Mouse (Mus musculus): ENCODE data around the gene Ick. TPM values are rescaled to one million over a fixed set of nuclear protein-coding genes. Genes with fewer than 3 reads are reported as not detected.

The Ick gene
- polyA plus RNA-seq, 1 experiment from 2014 or later = 40.6 TPM

DNA sequence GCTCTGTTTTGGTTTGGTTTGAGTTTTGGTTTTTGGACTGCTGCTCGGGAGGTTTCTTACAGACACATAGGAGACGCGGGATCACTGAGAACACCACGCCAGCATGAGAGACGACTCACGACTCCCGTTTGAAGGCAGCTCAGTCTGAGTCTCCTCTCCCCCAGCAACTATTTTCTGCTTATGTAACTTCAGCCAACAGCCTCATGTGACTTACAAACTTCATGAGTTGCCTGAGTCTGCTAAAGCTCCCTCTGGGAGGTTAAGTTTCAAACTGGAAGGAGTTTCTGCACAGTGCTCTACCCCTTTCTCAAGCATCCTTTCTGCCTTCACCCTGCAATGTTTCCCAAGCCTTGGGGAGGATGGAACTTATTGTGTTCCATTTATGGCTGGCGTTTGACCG is 76.7 kb downstream of the Ick start:
- DNase-seq (ENCODE audit: low spot score) = no peak
- peaks cover 15% of the 10 kb centered on the region for H3K27me3 ChIP-seq (replicated peaks; ENCODE audit: low read depth, poor library complexity, severe bottlenecking)
- WGBS = 90% methylated on average over 9 of the region's 9 CpGs

DNA sequence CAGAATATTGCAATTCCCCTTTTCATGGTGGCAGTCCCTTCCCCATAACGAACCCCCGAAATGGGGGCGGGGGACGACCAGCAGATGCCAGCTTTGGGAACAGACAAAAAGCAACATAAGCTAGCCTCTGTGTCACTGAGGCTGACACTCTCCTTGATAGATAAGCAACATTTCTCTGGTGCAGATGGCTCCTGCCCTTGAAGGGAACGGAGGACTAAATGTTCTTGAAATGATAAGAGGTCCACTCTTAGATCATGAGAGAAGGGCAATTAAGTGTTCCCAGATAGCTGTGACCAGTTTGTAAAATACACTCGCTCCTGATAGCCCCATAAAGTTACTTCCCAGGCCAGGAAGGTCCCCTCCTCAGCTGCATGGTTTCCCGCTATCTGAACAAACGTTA is 79.9 kb downstream of the Ick start:
- H3K4me1 ChIP-seq = peaks cover 43% of the 10 kb centered on the region
- H3K9me3 ChIP-seq = no peaks in the 10 kb centered on the region
- no peak overlapping the region for H3K27ac ChIP-seq (replicated peaks)
- H3K36me3 ChIP-seq (replicated peaks) = no peaks in the 10 kb centered on the region
- no peak for DNase-seq (ENCODE audit: low spot score)
- 84% methylated on average over 8 of the region's 8 CpGs for WGBS
- H3K27me3 ChIP-seq (replicated peaks; ENCODE audit: low read depth, poor library complexity, severe bottlenecking) = peaks cover 18% of the 10 kb centered on the region
- no peak overlapping the region for H3K4me3 ChIP-seq

More for the DNA sequence above, 76.7 kb downstream of the Ick start:
- no peaks in the 10 kb centered on the region for H3K9me3 ChIP-seq
- no peaks in the 10 kb centered on the region for H3K36me3 ChIP-seq (replicated peaks)
- H3K4me3 ChIP-seq = no peak overlapping the region
- H3K27ac ChIP-seq (replicated peaks) = no peak overlapping the region
- peaks cover 12% of the 10 kb centered on the region for H3K4me1 ChIP-seq

DNA sequence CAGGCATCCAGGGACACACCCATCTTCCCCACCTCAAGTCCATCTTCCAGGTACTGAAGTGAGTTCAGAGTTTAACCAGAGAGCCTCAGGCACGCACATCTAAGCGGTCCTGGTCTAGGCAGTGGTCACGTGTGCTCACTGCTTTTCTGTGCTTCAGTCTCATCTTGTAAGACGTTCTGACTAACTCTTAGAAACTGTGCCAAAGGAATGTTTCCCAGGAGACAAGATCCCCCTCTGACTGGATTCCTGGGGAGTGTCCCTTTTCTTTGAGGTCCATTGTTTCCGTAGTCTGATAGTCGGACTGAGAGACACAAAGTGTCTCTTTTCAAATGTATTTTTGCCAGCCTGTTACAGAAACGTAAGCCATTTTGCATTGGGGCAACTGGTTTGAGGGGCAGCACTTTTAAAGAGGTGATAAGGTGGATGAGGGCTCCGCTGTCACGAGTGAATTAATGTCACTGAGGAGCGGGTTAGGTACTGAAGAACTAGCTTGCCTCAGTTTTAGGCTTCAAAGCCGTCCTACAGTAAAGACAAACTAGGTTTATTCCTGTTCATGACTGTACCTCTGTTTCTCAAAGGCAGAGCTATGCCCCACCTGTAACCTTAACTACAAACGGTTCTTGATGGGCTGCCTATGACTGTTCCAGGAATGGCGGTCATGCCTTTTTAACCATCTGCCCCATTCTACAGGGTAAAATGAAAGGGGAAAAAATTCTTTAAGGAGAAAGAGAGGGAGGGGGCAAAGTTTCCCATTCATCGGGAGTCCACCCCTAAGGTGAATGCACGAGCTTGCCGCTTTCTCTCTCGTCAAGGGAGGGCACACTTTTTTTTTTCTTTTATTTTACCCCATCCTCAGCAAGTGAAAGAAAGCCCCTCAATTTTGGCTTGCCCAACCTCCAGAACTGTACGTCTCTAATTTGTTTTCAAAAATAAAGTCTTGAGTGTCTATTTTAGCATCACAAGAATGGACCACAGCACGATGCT is 82.0 kb downstream of the Ick start:
- WGBS = 2% methylated on average over 19 of the region's 19 CpGs
- Histone ChIP-seq H3K9me3 (no peaks in the 10 kb centered on the region), H3K27ac (replicated peaks) (no peak overlapping the region; the same call in 1 of the 2 replicates), H3K27me3 (replicated peaks; ENCODE audit: low read depth, poor library complexity, severe bottlenecking) (peaks cover 18% of the 10 kb centered on the region), H3K4me1 (peaks cover 49% of the 10 kb centered on the region), H3K36me3 (replicated peaks) (no peaks in the 10 kb centered on the region), H3K4me3 (peak overlapping the region; percentile 61)
- DNase-seq (ENCODE audit: low spot score) = no peak

DNA sequence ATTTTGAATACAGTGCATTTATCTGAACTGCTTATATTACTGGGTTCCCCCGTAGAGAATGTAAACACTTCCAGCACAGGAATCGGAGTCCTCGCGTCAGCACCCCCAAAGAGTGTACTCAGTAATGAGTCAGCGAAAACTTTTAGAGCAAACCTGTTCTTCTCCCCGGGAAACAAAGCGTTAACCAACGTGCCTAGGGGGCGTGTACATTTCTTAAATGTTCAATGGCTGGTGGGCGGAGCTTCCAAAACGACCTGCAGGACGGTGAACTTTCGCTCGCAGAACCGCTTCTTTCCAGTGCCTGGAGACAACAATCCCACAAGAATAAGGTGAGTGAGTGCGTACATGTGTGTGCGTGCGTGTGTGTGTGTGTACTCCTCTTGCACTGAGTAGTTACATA is 82.7 kb downstream of the Ick start:
- WGBS = under 1% methylated on average over 18 of the region's 18 CpGs
- Histone ChIP-seq H3K36me3 (replicated peaks) (no peaks in the 10 kb centered on the region), H3K27me3 (replicated peaks; ENCODE audit: low read depth, poor library complexity, severe bottlenecking) (peaks cover 18% of the 10 kb centered on the region), H3K4me1 (peaks cover 49% of the 10 kb centered on the region), H3K4me3 (peak overlapping the region; percentile 61), H3K9me3 (no peaks in the 10 kb centered on the region), H3K27ac (replicated peaks) (peak overlapping the region; percentile 82)
- DNase-seq (ENCODE audit: low spot score) = peak; percentile 87

DNA sequence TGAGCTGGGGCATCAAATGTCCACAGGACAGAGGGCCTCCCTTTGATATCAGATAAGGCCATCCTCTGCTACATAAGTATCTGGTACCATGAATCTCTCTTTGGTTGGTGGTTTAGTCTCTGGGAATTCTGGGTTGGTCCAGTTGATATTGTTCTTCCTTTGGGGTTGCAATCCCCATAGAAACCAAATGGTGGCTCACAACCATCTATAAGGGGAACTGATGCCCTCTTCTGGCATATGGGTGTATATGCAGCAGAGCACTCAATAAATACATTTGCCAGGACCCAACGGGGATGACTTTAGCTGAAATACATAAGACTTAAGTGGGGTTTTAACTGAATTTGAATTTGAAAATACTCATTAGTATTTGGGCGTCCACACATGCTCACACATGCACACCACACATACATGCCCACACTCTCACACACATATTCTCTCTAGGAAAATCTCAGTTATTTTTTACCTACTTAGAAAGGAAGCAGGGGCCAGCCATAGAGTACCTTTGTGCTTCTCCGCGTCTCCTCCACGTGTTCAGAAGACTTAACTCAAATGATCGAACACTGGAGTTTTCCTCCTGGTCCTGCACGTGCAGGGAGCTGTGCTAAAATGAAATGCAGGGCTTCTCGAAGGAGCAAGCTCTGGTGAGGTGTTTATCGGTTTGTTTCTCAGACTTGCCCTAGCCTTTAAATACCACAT is 85.1 kb downstream of the Ick start:
- no peak overlapping the region for H3K27ac ChIP-seq (replicated peaks)
- peaks cover 18% of the 10 kb centered on the region for H3K27me3 ChIP-seq (replicated peaks; ENCODE audit: low read depth, poor library complexity, severe bottlenecking)
- DNase-seq (ENCODE audit: low spot score) = peak; percentile 47
- 51% methylated on average over 9 of the region's 9 CpGs for WGBS
- H3K4me1 ChIP-seq = peaks cover 46% of the 10 kb centered on the region
- peaks cover 15% of the 10 kb centered on the region for H3K36me3 ChIP-seq (replicated peaks)
- peak overlapping the region; percentile 61; the same call in 1 of the 2 replicates for H3K4me3 ChIP-seq
- H3K9me3 ChIP-seq = no peaks in the 10 kb centered on the region

DNA sequence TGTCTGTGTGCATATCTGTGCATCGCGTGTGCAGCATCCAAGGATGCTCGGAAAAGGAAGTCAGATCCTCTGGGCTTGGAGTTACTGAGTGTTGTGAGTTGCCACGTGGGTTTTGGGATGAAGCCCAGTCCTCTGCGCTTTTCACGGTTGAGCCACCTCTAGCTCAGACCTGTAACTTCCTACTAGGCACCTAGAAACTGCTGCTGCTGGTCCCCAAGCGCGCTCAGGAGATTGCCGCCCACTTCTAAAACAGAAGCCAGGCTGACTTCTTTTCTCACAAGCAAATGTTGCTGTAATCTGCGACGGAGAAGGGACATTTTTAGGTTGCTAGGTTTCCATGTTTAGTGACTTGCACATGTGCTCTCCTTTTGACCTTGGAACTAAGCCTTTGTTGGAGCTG is 86.0 kb downstream of the Ick start:
- H3K27ac ChIP-seq (replicated peaks) = no peak overlapping the region
- H3K4me1 ChIP-seq = peaks cover 44% of the 10 kb centered on the region
- no peaks in the 10 kb centered on the region for H3K9me3 ChIP-seq
- no peak overlapping the region for H3K4me3 ChIP-seq
- 86% methylated on average over 11 of the region's 11 CpGs for WGBS
- peaks cover 23% of the 10 kb centered on the region for H3K36me3 ChIP-seq (replicated peaks)
- DNase-seq (ENCODE audit: low spot score) = no peak
- peaks cover 10% of the 10 kb centered on the region for H3K27me3 ChIP-seq (replicated peaks; ENCODE audit: low read depth, poor library complexity, severe bottlenecking)

DNA sequence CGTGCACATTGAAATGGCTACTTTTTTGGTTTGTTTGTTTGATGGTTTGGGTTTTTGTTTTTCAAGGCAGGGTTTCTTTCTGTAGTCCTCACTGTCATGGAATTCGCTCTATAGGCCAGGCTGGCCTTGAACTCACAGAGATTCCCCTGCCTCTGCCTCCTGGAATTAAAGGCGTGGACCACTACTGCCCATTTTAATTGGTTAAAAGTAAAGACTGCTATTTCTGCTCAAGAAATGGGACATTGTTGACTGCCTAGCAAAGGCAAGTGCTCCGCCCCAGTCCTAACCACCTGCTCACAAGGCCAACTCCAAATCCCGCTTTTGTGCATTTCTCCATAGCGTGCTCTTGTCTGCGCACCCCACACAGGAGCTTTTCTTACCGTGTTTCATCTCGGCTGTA is 88.8 kb downstream of the Ick start:
- Histone ChIP-seq H3K4me1 (peaks cover 17% of the 10 kb centered on the region), H3K27ac (replicated peaks) (no peak overlapping the region), H3K27me3 (replicated peaks; ENCODE audit: low read depth, poor library complexity, severe bottlenecking) (no peaks in the 10 kb centered on the region), H3K9me3 (no peaks in the 10 kb centered on the region), H3K4me3 (no peak overlapping the region), H3K36me3 (replicated peaks) (peaks cover 45% of the 10 kb centered on the region)
- no peak for DNase-seq (ENCODE audit: low spot score)
- 96% methylated on average over 9 of the region's 9 CpGs for WGBS

DNA sequence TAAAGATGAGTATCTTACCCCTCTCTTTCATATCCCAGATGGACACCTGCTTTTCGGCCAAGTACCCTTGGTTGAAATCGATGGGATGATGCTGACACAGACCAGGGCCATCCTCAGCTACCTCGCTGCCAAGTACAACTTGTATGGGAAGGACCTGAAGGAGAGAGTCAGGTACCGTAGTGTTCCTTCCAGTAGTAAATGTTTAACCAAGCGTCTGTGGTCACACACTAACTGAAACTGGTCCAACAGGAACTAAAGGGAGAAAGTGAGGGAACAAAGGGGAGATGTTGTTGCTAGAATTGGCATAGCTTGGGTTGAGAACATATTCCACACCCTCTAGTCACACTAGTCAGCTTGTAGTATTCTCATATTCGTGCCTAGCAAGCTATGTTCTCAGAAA is 95.2 kb downstream of the Ick start:
- H3K4me1 ChIP-seq = peaks cover 13% of the 10 kb centered on the region
- no peaks in the 10 kb centered on the region for H3K27me3 ChIP-seq (replicated peaks; ENCODE audit: low read depth, poor library complexity, severe bottlenecking)
- DNase-seq (ENCODE audit: low spot score) = no peak
- H3K9me3 ChIP-seq = no peaks in the 10 kb centered on the region
- peaks cover 75% of the 10 kb centered on the region for H3K36me3 ChIP-seq (replicated peaks)
- no peak overlapping the region for H3K27ac ChIP-seq (replicated peaks)
- H3K4me3 ChIP-seq = no peak overlapping the region
- WGBS = 90% methylated on average over 6 of the region's 6 CpGs

DNA sequence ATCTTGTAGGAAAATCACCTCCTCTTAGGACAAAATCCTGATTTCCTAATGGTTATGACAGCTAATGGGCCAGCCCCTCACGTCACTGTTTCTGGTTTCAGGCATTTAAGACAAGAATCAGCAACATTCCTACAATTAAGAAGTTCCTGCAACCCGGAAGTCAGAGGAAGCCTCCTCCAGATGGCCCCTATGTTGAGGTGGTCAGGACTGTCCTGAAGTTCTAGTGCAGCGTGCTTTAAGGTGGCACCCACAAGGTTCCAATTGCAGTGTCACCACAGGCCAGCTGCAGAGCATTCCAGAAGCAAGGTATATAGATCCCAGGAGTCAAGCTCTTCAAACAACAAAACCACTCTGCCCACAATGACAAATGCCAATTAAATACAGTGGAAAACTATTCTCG is 100.0 kb downstream of the Ick start:
- H3K9me3 ChIP-seq = no peaks in the 10 kb centered on the region
- no peaks in the 10 kb centered on the region for H3K27me3 ChIP-seq (replicated peaks; ENCODE audit: low read depth, poor library complexity, severe bottlenecking)
- H3K4me3 ChIP-seq = no peak overlapping the region
- no peak for DNase-seq (ENCODE audit: low spot score)
- H3K36me3 ChIP-seq (replicated peaks) = peaks cover 65% of the 10 kb centered on the region
- H3K4me1 ChIP-seq = peaks cover 13% of the 10 kb centered on the region
- WGBS = 49% methylated on average over 4 of the region's 4 CpGs
- H3K27ac ChIP-seq (replicated peaks) = no peak overlapping the region

DNA sequence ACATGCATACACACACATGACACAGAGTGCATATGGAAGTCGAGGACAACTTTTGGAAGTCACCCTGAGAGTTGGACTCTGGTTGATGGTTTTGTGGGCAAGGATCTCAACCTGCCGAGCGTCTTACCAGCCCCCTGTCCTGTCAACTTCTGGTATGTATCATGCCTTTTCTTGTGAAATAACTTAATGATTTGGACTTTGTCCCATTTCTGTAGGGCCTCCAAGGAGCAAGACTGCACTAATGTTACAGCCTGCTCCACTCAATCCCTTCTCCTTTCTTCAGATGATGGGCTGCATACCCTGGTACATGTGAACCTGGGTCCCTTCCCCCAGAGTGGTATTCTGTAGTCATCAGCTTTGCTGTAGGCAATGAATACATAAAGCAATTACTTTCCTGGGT is 101.1 kb downstream of the Ick start:
- Histone ChIP-seq H3K27ac (replicated peaks) (no peak overlapping the region), H3K36me3 (replicated peaks) (peaks cover 53% of the 10 kb centered on the region), H3K4me1 (peaks cover 13% of the 10 kb centered on the region), H3K9me3 (no peaks in the 10 kb centered on the region), H3K4me3 (no peak overlapping the region), H3K27me3 (replicated peaks; ENCODE audit: low read depth, poor library complexity, severe bottlenecking) (no peaks in the 10 kb centered on the region)
- DNase-seq (ENCODE audit: low spot score) = no peak
- 93% methylated on average over 3 of the region's 3 CpGs for WGBS

DNA sequence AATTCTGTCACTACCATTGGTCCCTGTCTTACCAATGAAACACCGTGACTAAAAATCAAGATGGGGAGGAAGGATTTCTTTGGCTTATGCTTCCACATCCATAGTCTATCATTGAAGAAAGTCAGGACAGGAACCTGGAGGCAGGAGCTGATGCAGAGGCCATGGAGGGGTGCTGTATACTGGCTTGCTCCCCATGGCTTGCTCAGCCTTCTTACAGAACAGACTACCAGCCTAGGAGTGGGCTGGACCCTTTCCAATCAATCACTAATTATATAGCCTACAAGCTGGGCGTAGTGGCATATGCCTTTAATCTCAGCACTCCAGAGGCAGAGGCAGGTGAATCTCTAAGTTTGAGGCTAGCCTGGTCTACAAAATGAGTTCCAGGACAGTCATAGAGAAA is 101.8 kb downstream of the Ick start:
- no peak overlapping the region for H3K27ac ChIP-seq (replicated peaks)
- 96% methylated on average over 2 of the region's 2 CpGs for WGBS
- DNase-seq (ENCODE audit: low spot score) = no peak
- H3K9me3 ChIP-seq = no peaks in the 10 kb centered on the region
- peaks cover 46% of the 10 kb centered on the region for H3K36me3 ChIP-seq (replicated peaks)
- H3K4me3 ChIP-seq = no peak overlapping the region
- peaks cover 13% of the 10 kb centered on the region for H3K4me1 ChIP-seq
- no peaks in the 10 kb centered on the region for H3K27me3 ChIP-seq (replicated peaks; ENCODE audit: low read depth, poor library complexity, severe bottlenecking)

DNA sequence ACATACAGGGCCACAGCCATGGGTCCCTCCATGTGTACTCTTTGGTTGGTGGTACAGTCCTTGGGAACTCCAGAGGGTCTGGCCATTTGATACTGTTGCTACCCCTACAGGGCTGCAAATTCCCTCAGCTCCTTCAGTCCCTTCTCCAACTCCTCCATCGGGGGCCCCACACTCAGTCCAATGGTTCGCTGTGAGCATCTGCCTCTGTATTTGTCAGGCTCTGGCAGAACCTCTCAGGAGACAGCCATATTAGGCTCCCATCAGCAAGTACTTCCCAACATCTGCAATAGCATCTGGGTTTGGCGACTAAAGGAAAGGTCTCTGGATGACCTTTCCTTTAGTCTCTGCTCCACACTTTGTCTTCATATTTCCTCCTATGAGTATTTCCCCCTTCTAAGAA is 102.5 kb downstream of the Ick start:
- no peak overlapping the region for H3K4me3 ChIP-seq
- H3K27me3 ChIP-seq (replicated peaks; ENCODE audit: low read depth, poor library complexity, severe bottlenecking) = no peaks in the 10 kb centered on the region
- no peak overlapping the region for H3K27ac ChIP-seq (replicated peaks)
- H3K4me1 ChIP-seq = peaks cover 13% of the 10 kb centered on the region
- H3K9me3 ChIP-seq = no peaks in the 10 kb centered on the region
- no peak for DNase-seq (ENCODE audit: low spot score)
- H3K36me3 ChIP-seq (replicated peaks) = peaks cover 39% of the 10 kb centered on the region
- 93% methylated on average over 3 of the region's 3 CpGs for WGBS

Measured in embryonic facial prominence, embryonic 10.5 days (tissue).